ENCODE assay signal across 7 mouse cellular contexts in genomic region chr17:45584939-45585678, GRCm38 (mm10). TPM values are rescaled to one million over a fixed set of nuclear protein-coding genes. Genes with fewer than 3 reads are reported as not detected.
DNase-seq lines count a peak whose midpoint lies in the region; ATAC-seq lines count a peak whose summit lies in the region.

No protein-coding gene starts in this region.

- peaks cover 41% of the 10 kb centered on the region for H3K36me3 ChIP-seq in limb, embryonic 15.5 days
- H3K36me3 ChIP-seq in midbrain, embryonic 16.5 days (ENCODE audit: control insufficient read depth, insufficient read depth, low read length), result no peaks in the 10 kb centered on the region

- no peak overlapping the region; the same call in 1 of the 2 replicates for H3K4me3 ChIP-seq in limb, embryonic 15.5 days
- H3K4me3 ChIP-seq in midbrain, embryonic 16.5 days (ENCODE audit: low read depth, low read length), result no peak overlapping the region

- no peaks in the 10 kb centered on the region for H3K9me3 ChIP-seq in limb, embryonic 15.5 days
- H3K9me3 ChIP-seq in midbrain, embryonic 16.5 days (replicated peaks; ENCODE audit: control insufficient read depth, low read length, poor library complexity, severe bottlenecking), result no peaks in the 10 kb centered on the region

- ATAC-seq in limb, embryonic 15.5 days (ENCODE audit: insufficient number of reproducible peaks, low FRiP score, low TSS enrichment, low read depth), result peak; percentile 53; the same call in 1 of the 2 replicates
- ATAC-seq in midbrain, embryonic 16.5 days, result peak; percentile 61

- H3K4me1 ChIP-seq in limb, embryonic 15.5 days, result peaks cover 42% of the 10 kb centered on the region
- H3K4me1 ChIP-seq in midbrain, embryonic 16.5 days (ENCODE audit: control insufficient read depth, insufficient read depth, low read length), result peaks cover 13% of the 10 kb centered on the region

- H3K27ac ChIP-seq in limb, embryonic 15.5 days, result peak overlapping the region; percentile 89
- peak overlapping the region; percentile 73 for H3K27ac ChIP-seq in midbrain, embryonic 16.5 days (ENCODE audit: low read length)

- peak; percentile 83 for DNase-seq in adrenal gland, adult 8-10 months
- DNase-seq in embryo, embryonic 9.5 days (ENCODE audit: extremely low spot score), result peak; percentile 86
- peak; percentile 89 to 92 for DNase-seq in heart, adult 18-20 months
- peak; percentile 79 for DNase-seq in kidney, adult 18-20 months
- DNase-seq in spleen, postnatal 14 days (ENCODE audit: low spot score in 2 of 2), result peak; percentile 40 to 69

- H3K9ac ChIP-seq in limb, embryonic 15.5 days, result no peak overlapping the region
- H3K9ac ChIP-seq in midbrain, embryonic 16.5 days (ENCODE audit: low read depth, low read length), result 0 out of 2 replicates have a peak overlapping the region, but pooled peaks have one; percentile 31

- H3K27me3 ChIP-seq in limb, embryonic 15.5 days, result no peaks in the 10 kb centered on the region
- H3K27me3 ChIP-seq in midbrain, embryonic 16.5 days (ENCODE audit: control insufficient read depth, insufficient read depth, low read depth, low read length), result no peaks in the 10 kb centered on the region

- WGBS in limb, embryonic 15.5 days, result 34% methylated on average over 14 of the region's 14 CpGs
- WGBS in midbrain, embryonic 16.5 days, result 19% methylated on average over 14 of the region's 14 CpGs

- 0 out of 2 replicates have a peak overlapping the region, but pooled peaks have one; percentile 14 for H3K4me2 ChIP-seq in limb, embryonic 15.5 days
- no peak overlapping the region for H3K4me2 ChIP-seq in midbrain, embryonic 16.5 days (ENCODE audit: low read length)

RNA-seq across cellular contexts. Expression of gene Hsp90ab1, which starts 12.0 kb away (rescaled TPM):
- 1,000 to 10,000 TPM; 1,432 to 3,205 (median 1,905) TPM for total RNA-seq in adrenal gland, adult 8-10 months (2022)
- total RNA-seq in heart, adult 18-20 months (2021), result 1,000 to 10,000 TPM; 1,354 to 1,581 TPM
- 1,467 and 1,497 TPM in 2 replicates for polyA plus RNA-seq in limb, embryonic 15.5 days (2015; fragmentation: Nextera tagmentation; extraction: Ambion mirVana)
- polyA plus RNA-seq in midbrain, embryonic 16.5 days (2015; fragmentation: Nextera tagmentation; extraction: Ambion mirVana), result 1,403 and 1,446 TPM in 2 replicates

RNA-seq across cellular contexts. Expression of gene Slc29a1, which starts 14.3 kb away (rescaled TPM):
- 100 to 1,000 TPM; 145 to 174 (median 158) TPM for total RNA-seq in adrenal gland, adult 8-10 months (2022)
- total RNA-seq in heart, adult 18-20 months (2021), result 10 to 100 TPM; 65.0 to 67.4 TPM
- polyA plus RNA-seq in limb, embryonic 15.5 days (2015; fragmentation: Nextera tagmentation; extraction: Ambion mirVana), result 120 and 140 TPM in 2 replicates
- 37.8 and 40.7 TPM in 2 replicates for polyA plus RNA-seq in midbrain, embryonic 16.5 days (2015; fragmentation: Nextera tagmentation; extraction: Ambion mirVana)

RNA-seq across cellular contexts. Expression of gene Mymx, which starts 16.8 kb away (rescaled TPM):
- total RNA-seq in adrenal gland, adult 8-10 months (2022), result under 1 TPM in 2 of 4 experiments, not detected in 2; 0.32 to 0.38 TPM
- total RNA-seq in heart, adult 18-20 months (2021), result not detected
- polyA plus RNA-seq in limb, embryonic 15.5 days (2015; fragmentation: Nextera tagmentation; extraction: Ambion mirVana), result 22.9 and 39.7 TPM in 2 replicates
- not detected in 2 replicates for polyA plus RNA-seq in midbrain, embryonic 16.5 days (2015; fragmentation: Nextera tagmentation; extraction: Ambion mirVana)

RNA-seq across cellular contexts. Expression of gene Slc35b2, which starts 21.4 kb away (rescaled TPM):
- 10 to 100 TPM; 51.7 to 68.9 (median 61.0) TPM for total RNA-seq in adrenal gland, adult 8-10 months (2022)
- total RNA-seq in heart, adult 18-20 months (2021), result 10 to 100 TPM; 23.4 to 26.0 TPM
- 139 and 142 TPM in 2 replicates for polyA plus RNA-seq in limb, embryonic 15.5 days (2015; fragmentation: Nextera tagmentation; extraction: Ambion mirVana)
- polyA plus RNA-seq in midbrain, embryonic 16.5 days (2015; fragmentation: Nextera tagmentation; extraction: Ambion mirVana), result 76.0 and 79.6 TPM in 2 replicates

RNA-seq across cellular contexts. Expression of gene Nfkbie, which starts 29.6 kb away (rescaled TPM):
- total RNA-seq in adrenal gland, adult 8-10 months (2022), result 1 to 10 TPM; 4.2 to 6.4 (median 5.6) TPM
- total RNA-seq in heart, adult 18-20 months (2021), result 1 to 10 TPM; 1.2 to 3.1 TPM
- 5.9 and 6.1 TPM in 2 replicates for polyA plus RNA-seq in limb, embryonic 15.5 days (2015; fragmentation: Nextera tagmentation; extraction: Ambion mirVana)
- 3.6 and 3.7 TPM in 2 replicates for polyA plus RNA-seq in midbrain, embryonic 16.5 days (2015; fragmentation: Nextera tagmentation; extraction: Ambion mirVana)
